Mouse (Mus musculus) kidney, postnatal 14 days (tissue): ENCODE results near the gene Uba1.

Experiments
- DNase-seq: peaks from one replicate; pipeline ENCODE4 v3.0.0; 2022; ENCODE audit warnings: mixed read lengths

Uba1 gene

GRCm38 (mm10) chrX:20658026-20658652 is at the start of gene Uba1:
Gene Uba1 (plus strand): TSS chrX:20658326.
- peak; percentile 82 for DNase-seq

DNA sequence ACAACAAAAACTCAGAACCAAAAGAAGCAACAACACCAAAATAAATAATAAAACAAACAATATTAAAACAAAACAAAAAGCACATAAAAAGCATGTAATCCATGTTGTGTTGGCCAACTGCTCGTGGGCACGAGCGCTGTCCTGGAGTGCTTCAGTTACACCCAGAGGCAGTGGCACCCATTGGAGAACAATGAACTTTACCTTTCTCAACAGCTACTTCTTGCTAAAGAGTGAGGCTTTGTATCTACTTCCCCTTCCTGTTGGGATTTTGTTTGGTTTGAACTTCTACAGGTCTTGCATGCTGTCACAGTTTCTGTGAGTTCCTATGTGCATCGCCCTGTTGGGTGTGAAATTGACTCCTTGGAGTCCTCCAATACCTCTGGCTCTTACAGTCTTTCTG is 49.6 kb upstream of the Uba1 start:
- DNase-seq: no peak

GRCm38 (mm10) chrX:20616861-20617175 is 41.3 kb upstream of the Uba1 start:
- DNase-seq: no peak

DNA sequence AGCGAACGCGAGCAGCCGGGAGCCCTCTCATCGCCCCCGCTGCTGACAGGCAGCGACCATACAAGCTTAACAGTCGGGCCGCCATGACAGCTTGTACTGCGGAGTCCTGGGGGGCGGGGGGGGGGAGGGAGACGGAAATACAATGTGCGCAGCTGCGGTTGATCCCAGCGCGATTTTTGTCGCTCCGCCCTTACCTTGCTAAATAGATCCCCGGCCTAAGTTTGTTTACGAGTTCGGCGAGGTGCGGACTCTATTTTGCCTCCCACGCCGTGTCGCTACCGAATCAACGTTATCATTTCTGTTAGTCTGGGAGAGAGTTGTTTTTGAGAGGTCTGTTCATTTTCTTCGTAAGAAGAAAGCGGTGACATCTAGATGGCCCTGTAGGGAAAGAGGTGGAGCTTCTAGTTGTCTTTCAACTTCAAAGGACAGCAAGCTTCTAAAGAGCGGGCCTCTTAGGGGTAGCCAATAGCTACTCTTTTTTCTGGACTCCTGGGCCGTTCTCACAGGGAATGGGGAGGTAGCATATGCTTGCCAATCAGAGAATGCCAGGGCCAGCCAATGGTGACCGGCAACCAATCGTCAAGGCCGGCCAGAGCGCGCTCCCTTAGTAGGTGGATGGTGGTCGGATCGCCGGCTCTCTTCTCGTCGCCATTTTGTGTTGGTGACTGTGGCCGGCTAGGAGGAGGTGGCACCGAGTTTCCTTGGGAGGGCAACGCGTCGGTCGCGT is 40.8 kb upstream of the Uba1 start, which contains the start of the genes Rbm10 and Ndufb11:
TSS of gene Rbm10 (plus strand) at position 328 of the 727 bp plus-strand sequence.
TSS of gene Ndufb11 (minus strand) at position 444 of the 727 bp plus-strand sequence.
- DNase-seq: peak; percentile 88

DNA sequence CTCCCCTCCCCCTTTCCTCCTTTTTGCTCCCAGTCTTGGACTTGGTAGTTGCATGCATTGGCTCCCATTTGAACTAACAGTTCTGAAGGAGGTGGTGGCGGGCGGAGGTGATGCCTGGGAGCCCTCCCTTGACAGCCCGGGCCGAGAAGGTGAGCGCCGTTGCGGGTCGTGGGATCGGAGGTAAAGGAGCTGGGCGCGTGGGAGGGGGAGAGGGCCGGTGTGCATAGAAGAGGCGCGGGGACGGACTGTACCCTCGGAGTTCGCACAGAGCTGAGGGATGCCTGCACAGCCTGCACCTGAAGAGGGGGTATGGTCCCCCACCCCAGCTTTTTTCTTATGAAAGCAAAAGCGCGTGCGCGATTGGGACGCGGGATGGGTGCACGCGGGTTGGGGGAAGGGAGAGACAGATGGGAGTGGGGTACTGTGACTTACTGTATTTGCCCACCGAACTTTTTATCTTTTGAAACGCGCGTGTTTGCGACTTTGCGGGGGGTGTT is 40.2 kb upstream of the Uba1 start:
- DNase-seq: peak; percentile 41

DNA sequence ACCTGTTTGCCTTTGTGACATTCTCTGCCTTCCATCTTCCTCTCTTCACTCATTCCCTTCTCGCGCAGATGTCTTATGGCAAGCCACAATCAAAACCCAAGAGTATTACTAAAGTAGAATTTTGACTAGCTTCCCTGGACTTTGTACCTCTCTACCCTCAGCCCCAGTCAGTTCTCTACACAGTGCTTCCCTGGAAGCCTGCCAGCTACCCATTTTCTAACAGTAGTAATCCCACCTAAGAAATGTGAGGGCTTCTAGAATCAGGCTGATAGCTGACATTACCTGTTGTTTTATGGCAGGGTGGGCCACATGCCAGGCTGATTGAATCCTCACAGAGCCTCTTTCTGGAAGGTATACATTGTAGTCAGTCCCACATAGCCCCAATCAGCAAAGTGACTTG is 20.0 kb upstream of the Uba1 start:
- DNase-seq: peak; percentile 40

DNA sequence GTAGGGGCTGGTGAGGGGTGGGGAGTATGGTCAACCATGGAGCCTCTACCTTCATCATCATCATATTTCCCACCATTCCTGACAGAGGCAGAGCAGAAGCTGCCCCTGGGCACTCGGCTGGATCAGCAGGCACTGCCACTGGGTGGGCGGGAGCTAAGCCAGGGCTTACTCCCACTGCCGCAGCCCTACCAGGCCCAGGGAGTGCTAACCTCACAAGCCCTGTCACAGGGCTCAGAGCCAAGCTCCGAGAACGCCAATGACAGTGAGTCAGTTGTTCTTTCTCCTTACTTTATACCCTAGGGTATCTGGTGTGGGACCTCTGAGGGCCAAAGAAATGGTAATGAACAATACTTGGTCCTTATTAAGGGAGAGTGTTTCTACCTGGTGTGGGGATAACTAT is 13.3 kb upstream of the Uba1 start:
- no peak for DNase-seq

DNA sequence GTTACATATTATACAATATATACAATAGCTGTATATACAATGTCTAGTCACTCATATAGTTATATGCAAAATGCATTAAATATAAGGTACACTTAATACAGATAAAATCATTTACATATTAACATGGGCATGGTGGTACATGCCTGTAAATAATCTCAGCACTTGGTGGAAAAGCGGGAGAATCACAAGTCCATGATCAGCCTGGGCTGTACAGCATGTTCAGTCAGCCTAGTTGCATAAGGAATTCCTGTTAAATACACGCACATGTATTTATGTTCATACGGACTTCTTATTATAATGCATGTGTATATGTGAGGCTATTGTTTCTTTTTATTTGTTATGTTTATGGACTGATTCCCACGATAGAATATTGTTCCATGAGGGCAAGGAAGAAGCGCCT is 533 bp upstream of the Uba1 start:
- DNase-seq: no peak

GRCm38 (mm10) chrX:20658891-20659406 is 823 bp downstream of the Uba1 start:
- DNase-seq: peak; percentile 6

DNA sequence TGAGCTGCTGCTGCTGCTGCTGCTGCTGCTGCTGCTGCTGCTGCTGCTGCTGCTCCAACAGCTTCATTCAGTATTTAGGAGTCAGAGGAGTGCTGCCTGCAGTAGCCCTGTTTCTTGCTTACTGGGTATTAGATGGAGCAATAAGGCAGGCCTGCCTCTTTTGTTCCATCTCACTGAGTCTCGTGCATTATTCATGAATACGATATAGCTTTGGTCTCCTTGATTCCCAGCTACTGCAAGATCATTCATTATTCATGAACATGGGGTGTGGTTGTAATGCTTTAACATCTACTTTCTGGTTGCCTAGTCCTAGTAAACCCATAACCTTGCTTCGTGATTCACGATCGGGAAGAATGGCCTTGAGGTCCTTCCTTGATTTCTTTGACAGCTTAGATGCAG is 4.2 kb downstream of the Uba1 start:
- no peak for DNase-seq

DNA sequence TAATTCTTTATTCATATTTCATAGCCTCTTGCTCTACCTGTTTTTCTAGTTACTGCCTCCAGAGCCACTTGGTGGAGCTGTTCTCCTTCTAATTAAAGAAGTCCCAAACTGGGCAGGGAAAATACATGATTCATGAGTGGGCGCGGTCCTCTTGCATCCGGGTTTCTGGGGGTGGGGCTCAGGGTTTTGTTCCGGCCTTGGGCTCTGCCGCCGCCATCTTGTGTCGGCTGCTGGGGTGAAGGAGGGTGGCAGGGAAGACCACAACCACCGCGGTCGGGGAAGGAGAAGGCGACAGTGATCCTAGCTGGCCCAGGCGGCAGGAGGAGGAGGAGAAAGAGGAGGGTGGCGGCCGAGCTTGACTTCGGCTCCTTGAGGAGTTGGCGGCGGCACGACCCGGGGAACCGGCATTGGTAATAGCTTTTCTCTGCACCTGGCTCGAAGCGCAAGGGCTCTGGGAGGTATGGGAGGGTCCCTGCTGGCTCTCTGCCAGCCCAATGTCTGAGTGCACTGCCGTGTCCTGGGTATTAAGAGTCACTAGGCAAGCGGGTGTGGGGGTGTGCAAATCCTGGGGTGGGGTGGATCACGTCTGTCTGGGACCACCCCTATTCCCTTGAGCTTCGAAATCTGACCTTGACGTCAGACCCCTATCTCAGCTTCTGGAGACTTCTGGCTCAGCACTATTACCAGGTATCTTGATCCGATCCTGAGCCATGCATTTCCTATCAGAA is 4.8 kb downstream of the Uba1 start:
- peak; percentile 90 for DNase-seq

- DNase-seq: peak; percentile 16
These were observed 5.3 kb downstream of the Uba1 start for GRCm38 (mm10) chrX:20663444-20663790.

DNA sequence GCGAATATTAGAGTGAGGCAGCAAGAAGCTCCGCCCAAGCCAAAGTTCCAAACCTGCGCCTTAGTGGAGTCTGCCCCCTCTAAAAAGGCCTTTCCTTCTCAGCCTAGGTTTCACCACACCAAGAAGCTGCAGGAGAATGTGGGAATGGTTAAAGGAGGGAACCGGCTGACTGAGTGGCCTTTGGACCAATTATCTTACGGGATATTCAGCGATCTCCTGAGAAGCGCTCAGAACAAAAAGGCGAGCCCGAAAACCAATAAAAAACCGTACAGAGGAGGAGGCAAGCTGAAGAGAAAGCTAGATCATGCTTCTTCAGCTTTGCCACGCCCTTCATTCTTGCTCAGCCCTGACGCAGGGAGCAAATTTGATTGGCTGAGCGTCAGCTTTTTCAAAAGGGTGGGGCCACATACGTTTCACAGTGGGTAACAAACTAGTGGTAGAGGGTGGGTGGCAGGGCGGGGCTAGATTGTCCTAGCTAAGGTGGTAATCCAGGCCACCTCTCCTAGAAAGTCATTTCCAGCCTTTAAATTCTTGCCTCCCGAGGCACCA is 29.5 kb downstream of the Uba1 start, which contains the start of gene Cdk16:
TSS of gene Cdk16 (plus strand) at position 436 of the 549 bp plus-strand sequence.
- DNase-seq: peak; percentile 93

- peak; percentile 89 for DNase-seq
These were observed 30.0 kb downstream of the Uba1 start for GRCm38 (mm10) chrX:20688068-20688547.

DNA sequence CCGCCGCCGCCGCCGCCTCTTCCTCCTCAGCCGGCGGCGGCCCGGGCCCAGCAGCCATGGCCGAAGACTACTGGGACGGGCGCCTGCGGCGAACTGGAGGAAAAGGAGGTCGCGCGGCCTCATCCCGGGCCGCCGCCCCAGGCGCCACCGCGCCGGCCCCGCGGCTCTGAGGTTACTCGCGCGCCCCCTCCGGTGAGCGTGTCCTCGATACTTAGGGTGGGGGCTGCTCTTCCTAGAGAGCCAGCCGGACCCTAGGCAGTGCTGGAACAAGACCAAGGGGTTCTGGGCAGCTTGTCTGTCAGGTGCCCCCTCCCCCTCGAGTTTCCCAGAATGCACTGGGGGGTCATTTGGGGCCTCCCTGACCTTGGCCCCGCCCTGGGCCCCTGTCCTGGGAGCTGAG is 30.5 kb downstream of the Uba1 start:
- peak; percentile 69 for DNase-seq

DNA sequence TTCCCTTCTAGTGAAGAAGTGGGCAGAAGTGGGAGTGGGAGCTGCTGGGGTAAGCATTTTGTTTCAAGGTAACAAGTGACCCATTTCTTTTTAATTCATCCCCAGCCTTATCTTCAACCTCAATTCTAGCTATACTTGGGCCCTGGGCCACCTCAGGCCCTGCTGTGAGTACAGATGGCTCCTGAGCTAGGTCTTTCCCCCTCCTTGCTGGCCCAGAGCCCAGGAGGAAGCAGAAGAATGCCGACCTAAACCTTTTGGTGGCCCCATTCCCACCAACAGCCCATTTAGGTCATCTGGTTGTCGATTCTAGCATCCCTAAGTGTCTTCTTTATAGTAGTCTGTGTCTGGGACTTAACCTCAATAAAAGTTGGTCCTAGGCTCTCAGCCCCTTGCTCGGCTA is 33.4 kb downstream of the Uba1 start:
- no peak for DNase-seq

- DNase-seq: no peak
These were observed 34.5 kb downstream of the Uba1 start for GRCm38 (mm10) chrX:20692616-20693015.

GRCm38 (mm10) chrX:20695842-20696241 is 37.7 kb downstream of the Uba1 start:
- no peak for DNase-seq

DNA sequence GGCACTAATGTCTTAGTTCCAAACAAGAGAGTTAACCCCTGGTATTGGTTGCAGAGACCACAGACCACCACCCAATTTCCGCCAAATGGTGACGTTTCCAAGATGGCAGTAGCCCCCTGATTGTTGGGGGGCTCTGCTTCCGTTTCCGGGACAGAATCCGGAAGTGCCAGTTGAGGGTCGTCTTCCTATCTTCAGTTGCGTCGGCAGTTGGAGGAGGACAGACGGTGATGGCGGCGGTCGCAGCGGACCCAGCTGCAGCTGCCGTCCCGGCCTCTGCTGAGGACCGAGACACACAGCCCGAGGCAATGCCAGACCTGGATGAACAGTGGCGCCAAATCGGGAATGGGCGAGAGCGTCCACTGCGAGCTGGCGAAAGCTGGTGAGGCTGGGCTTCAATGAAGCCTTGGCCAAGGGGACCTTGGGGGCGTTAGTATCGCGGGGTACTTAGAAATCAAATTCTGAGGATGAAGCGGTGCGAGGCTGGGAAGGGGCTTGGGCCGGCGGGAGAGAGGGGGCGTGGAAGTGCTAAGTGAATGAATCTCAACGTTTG is 45.7 kb downstream of the Uba1 start, which contains the start of gene Usp11:
TSS of gene Usp11 (plus strand) at position 166 of the 550 bp plus-strand sequence.
- peak; percentile 28 for DNase-seq

GRCm38 (mm10) chrX:20704295-20705082 is 46.4 kb downstream of the Uba1 start:
- DNase-seq: peak; percentile 86

DNA sequence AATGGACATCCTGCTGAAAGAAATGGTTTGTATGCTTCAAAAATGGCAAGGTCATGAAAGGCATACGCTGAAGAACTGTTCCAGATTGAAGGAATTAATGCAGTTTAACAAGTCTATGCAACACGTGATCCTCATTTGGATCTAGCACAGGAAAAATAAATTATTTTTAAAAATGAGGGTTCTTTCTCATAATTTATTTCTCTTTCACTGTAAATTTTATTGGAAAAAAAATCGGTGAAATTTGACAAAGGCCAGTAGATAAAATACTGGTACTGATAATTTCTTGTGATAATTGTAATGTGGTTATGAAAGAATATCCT is 46.9 kb downstream of the Uba1 start:
- DNase-seq: no peak

DNA sequence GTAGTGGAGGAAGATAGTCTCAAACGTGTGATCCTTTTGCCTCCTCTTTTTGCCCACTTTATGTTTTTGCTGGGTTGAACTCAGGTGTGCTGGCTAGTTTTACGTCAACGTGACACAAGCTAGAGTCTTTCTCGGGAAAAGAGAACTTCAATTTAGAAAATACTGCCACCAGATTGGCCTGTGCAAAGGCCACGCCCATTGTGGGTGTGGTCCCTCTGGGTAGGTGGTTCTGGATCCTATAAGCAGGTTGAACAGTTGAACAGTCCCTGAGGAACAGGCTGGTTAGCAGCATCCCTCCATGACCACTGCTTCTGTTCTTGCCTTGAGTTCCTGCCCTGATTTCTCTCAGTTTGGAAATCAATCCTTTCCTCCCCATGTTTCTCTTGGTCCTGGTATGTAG is 70.6 kb downstream of the Uba1 start:
- DNase-seq: no peak
